Mouse (Mus musculus): Measurements from ENCODE around the gene Ptk6. TPM values are rescaled to one million over a fixed set of nuclear protein-coding genes. Genes with fewer than 3 reads are reported as not detected.
"Not testable (repeated sequence)": the region's sequence is repeated elsewhere in the genome, so short reads cannot be mapped to it uniquely, and the experiment has no call there.

Gene Ptk6
- total RNA-seq, 2 experiments from 2014 or later: not detected

DNA sequence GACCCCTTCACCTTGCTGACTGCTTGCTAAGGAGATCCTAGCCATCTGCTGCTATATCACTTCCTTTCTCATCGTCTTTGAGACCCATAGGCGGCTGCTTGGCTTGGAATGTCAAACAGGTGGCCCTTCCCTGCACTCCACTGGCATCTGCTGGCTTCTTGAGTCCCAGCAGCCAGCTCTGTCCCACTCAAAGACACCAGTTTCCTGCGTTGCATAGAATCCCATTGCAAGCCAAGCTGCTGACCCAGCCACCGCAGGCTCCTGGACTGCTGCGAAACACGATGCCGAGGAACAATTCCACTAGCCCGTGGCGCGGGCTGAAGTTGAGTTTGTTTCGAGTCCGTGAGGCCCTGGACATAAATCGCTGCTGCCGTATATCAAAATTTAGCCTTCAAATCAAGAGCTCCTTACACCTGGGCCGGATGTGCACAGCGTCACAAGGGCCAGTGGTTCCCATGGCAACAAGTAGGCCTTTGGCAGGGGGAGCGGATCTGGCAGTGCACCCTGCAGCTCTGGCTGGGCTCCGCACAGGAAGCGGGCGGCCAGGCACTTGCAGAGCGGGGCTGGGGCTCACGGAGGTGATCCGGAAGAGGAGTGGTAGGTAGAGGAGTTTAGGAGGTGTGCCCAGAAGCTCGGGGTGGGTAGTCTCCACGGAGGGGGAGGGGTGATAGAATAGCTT lies 17.1 kb upstream of the Ptk6 start, which contains the start of gene Fndc11:
Fndc11 (plus strand) TSS at position 476 of the 679 bp plus-strand sequence.
- DNase-seq (ENCODE audit: low spot score): peak; percentile 64

DNA sequence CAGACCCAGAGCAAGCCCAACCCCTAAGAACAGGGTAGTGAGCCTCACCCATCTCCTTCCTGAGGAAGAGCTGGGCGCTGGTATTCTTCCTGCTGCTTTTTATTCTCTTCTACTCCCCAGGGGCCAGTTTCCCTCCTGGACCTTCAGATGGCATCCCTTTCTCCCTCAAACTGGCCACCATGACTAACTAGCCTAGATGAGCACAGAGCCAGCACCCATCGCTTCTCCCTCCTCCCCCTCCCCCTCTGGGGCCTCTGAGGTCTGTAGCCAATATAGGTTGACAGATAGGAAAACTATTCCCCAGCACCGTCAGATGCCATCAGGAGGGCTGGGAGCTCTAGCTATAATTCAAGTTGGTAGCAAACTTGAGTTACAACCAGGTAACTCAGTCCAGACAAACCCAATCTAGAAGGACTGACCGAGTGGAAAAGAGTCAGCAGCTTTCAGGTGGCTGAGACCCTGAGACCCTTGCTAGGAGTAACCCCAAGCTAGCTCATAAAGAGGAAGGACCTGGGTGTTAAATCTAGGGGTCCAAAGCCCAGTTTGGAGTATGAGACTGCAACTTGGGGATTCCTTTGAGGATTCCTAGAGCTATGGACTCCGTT lies 16.4 kb upstream of the Ptk6 start:
- DNase-seq (ENCODE audit: low spot score): no peak

DNA sequence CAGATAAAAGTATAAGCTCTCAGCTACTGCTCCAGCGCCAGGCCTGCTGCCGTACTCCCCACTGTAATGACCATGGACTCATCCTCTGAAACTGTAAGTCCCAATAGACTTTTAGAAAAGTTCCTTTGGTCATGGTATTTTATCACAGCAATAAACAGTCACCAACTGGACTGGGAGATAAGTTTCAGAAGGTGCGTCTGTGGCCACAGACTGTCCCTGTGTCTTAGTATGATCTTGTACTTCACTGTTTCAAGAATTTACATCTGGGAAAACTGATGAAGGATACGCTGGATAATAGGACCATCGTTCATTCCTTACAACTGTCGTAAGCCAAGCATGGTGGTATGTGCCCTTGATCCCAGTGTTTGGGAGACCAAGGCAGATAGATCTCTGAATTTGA lies 13.4 kb upstream of the Ptk6 start:
- DNase-seq (ENCODE audit: low spot score): no peak

DNA sequence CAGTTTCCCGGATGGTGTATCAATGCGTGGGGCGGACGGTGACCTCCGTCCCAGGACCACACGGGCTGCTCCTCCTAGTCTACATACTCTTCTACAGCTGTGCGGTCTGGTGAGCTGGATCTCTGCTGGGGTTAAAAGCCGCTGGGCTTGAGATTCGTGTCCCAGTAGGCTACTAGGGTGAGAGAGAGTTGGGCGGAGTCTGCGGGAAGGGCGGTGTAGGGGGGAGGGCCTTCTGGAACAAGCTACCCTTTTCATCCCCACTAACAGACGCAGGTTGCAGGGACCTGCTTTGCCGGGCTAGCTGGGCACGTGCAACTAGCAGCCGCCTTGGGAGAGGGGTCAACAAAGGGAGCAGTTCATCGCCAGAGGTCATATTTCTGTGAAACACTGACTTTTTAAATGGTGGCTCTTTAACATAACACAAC lies 10.4 kb upstream of the Ptk6 start, which contains the start of gene Srms:
Srms (minus strand) TSS at position 165 of the 425 bp plus-strand sequence.
- no peak for DNase-seq (ENCODE audit: low spot score)

DNA sequence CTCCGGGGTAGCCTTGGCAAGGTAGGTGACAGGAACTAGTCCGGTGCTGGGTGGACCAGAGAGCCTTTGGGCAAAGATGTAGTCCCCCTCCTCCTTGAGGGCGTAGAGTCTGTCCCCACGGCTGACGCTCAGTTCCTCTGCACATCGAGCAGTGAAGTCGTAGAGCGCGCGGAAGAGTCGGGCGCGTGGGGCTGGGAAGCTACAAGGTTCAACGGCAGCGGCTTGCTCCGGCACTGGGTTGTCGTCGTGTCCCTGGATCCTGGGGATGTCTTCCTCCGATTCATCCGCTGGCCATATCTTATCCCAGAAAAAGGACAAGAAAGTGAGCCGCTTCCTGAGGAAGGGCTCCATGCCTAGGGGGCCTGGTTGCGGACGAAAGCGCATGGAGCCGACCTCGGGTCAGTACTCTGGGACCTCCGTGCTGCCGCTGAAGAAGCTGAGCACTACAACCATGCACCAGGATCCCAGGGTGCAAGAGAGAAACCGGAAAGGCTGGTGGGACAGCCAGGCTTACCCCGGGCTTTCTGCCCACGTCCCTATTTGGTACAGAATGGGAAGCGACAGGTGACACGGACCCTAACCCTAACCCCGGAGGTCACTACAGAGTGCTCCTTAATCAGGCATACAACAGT lies 9.9 kb upstream of the Ptk6 start:
- DNase-seq (ENCODE audit: low spot score): no peak

DNA sequence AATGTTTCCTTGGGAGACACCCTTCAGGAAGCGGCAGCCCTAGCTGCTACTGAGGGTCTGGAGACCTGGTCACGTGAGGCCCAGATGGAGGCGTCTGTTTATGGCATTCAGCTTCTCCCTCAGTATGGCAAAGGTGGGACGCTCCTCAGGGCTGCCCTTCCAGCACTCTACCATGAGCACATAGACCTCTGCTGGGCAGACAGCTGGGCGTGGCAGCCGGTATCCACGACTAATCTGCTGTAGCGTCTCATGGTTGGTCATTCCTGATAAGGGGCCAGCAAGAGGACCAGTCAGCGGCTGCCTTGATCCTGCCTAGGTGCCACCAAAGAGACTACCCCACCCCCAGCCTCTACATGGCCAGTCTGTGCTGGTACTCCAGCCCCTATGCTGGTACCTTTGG lies 3.5 kb upstream of the Ptk6 start:
- no peak for DNase-seq (ENCODE audit: low spot score)

DNA sequence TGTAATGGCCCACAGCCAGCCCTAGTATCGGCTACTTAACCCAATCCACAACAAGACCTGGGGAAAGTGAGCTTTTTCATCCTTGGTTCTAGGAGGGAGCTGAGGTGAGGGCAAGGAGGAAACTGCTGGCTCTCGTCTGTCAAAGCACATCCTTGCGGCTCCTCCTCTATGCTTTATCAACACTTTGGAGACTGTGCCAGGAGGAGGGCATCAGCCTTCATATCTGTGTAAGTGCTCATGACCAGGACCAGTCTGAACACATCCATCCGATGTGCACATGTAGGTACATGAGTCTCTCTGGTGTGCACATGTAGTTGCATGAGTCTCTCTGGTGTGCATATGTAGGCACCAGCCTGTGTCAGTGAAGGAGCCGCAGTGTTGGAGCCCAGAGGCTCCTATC lies 3.1 kb upstream of the Ptk6 start:
- no peak for DNase-seq (ENCODE audit: low spot score)

DNA sequence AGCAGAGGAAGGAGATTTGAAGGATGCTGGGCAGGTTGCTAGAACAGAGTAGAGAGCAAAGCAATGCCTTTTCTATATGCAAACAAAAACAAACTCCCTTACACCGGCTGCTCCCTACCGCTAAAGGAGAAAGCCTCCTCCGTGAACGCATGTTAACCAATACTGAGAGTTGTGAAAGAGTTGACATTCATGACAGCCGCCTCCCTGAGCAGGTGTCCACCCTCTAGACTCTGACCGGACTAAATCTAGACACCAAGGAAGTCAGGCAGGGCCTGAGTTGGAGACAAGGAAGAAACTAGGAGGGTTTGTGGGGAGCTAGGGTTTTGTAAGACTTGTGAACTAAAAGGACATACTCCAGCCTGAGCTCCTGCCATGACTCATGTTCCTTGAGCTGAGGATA lies 297 bp upstream of the Ptk6 start:
- no peak for DNase-seq (ENCODE audit: low spot score)

DNA sequence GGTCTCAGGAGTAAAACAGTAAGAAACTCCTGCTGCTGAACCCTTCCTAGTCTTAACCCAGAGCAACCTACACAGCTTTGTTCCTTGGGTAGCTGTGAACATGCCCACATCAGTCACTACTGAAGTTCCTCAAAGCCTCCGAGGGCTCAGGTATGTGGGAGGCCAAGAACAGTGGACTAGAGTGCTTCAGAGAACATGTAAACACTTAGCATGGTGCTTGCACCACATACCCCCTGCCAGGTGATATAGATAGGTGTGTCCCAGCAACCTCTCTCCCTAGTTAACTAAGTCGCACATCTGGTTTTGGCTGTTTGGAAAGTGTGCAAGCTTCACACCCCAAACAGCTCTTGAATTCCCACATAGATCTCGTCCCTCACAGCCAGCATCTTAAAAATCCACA lies 983 bp downstream of the Ptk6 start:
- no peak for DNase-seq (ENCODE audit: low spot score)

DNA sequence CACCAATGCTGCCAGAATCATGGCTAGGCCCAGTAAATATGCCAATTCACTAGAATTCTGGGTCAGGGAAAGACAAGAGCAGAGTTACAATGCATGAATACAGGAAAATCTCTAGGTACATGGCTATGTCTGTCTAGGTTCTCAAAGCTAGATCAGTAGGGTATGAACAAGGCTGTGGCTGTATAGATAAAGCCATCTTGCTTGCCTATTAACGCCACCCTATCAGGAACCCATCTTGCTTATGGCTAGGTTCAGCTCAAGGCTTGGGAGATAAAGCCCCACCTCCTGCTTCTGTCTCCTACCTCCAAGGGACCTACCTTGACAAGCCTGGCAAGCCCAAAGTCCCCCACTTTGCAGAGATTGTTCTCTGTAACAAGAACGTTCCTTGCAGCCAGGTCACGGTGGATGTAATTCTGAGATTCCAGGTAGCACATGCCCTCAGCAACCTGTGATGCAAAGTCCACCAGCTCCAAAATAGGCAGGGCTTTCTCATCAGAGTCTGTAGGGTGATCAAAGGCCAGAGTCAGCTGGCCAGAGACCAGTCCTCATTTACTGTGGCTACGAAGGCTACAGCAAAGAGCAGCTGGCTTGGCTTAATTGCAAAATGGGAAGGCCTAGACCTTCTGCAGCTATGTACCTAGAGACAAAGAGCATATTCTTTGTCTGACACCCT lies 5.8 kb downstream of the Ptk6 start:
- DNase-seq (ENCODE audit: low spot score): no peak

DNA sequence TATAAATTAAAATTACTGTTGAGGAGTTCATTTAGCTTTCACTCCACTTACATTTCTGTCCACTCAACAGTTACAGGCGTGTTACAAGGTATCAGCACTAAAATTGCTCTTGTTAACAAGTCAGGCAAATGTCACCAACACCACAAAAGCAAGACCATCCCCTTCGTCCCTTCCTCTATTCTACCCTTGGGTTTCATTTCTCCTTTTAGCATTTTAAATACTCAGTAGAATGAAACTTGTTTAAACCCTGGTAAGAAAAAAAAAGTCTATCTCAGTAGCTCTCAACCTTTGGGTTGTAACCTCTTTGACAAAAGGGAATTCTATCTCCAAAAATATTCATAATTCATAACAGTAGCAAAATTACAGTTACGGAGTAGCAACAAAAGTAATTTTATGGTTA lies 9.5 kb downstream of the Ptk6 start:
- DNase-seq (ENCODE audit: low spot score): no peak

DNA sequence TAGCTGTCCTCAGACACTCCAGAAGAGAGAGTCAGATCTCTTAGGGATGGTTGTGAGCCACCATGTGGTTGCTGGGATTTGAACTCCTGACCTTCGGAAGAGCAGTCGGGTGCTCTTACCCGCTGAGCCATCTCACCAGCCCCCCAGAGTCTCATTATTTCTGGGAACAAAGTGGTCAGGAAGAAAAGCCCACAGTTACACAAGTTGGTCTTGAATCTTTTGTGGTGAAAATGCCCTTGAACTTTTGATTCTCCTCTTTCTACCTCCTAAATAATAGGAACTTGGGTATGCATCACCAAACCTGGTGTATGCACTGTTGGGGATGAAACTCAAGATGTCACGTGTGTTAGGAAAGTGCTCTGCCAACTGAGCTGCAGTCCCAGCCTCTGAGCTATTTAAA lies 10.7 kb downstream of the Ptk6 start:
- DNase-seq (ENCODE audit: low spot score): no peak

DNA sequence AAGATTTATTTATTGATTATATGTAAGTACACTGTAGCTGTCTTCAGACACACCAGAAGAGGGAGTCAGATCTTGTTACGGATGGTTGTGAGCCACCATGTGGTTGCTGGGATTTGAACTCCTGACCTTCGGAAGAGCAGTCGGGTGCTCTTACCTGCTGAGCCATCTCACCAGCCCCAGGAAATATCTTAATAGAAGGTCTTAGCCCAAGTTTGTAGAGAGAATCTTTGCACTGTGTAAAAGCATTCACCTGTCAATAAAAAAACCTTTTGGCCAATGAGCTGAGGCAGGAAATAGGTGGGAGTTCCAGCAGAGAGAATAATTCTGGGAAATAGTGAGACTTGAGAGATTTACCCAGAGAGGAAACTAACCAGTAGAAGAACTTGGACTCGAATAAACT lies 11.2 kb downstream of the Ptk6 start:
- DNase-seq (ENCODE audit: low spot score): not testable (repeated sequence)

DNA sequence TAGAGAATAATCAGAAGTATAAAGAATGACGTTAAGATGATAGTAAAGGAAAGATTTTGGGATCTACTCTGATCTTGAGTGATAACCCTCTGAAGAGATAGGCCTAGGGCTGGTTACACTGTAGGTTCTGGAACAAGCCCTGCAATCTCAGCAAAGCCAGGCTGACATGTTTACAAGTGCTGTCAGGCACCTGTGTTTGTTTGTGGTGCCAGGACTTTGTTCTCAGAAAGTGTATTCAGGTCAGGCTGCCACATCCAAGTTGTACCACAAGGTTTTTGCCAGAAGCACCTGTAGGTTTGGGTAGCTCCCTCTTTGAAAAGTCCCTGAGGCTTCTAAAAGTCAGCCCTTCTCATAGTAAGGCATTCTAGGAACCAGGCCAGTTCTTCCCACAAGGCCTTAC lies 13.3 kb downstream of the Ptk6 start:
- no peak for DNase-seq (ENCODE audit: low spot score)

DNA sequence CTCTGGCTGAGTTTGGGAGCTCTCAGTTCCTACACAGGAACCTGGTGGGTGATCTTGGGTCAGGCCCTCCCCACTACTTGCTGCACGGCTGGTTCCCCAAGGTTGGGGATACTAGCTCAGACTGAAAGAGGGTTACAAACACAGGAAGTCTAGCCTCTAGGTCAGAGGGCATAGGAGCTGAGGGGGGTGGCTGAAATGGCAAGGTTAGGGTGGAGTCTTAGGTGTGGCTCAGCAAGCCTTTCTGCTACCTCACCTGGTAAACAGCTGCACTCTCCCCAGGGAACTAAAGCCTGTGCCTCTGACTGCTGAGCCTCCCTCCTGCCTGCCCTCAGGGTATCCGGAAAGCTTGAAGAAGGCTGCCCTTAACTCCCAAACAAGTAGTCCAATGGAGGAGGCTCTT lies 13.9 kb downstream of the Ptk6 start:
- no peak for DNase-seq (ENCODE audit: low spot score)

DNA sequence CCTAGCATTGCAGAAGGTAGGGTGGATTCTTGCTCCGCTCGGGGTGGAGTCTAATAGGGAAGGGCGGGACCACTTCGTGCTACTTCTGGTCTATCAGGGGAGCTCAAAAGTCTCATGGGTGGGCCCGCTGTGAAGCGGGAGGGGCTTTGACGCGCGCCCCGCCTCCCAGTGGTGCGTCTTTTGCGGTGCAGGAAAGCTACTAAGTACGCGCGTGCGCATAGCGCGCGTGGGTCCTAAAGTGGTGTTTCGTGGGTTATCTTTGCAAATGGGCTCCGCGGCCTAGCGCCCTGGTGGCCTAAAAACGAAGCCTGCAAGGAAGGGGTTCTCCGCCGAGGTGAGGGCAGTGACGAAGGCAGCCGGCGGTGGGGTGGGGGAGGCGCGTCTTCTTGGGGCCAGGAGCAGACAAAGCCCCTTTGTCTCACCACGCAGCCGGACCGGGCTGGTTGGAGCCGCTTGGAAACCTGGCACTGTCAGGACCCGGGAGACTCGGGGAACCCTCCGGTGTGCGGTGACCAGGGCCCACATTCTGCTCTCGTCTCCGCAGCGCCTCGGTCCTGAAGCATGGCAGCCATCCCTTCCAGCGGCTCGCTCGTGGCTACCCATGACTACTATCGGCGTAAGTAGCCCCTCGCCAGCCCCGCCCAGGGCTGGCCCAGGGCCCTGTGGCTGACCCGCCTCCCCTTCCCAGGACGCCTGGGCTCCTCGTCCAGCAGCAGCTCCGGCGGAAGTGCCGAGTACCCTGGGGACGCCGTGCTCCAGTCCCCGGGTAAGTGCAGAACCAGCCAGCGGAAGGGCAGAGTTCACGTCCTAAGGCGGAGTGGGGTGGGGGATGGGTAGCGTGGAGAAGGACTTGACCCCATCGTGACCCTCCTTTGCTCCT lies 15.2 kb downstream of the Ptk6 start, which contains the start of gene Ppdpf:
Ppdpf (plus strand) TSS at position 127 of the 880 bp plus-strand sequence.
- peak; percentile 93 for DNase-seq (ENCODE audit: low spot score)

DNA sequence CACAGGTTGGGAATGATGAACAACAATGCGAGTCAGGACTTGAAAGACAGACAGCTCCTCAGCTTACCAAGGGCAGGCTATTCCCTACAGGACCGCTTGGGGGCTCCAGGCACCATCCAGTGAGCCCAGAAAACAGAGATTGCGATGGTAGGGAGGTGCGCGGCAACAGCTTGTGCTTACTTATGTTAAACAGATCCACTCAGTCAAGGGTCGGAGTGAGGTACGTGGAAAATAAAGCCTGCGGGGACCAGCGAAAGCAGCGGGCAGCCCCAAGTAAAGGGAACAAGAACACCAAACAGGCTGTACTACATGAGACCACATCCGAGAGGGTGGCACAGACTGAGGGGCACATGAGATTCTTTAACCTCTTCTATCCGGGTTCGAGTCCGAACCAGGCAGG lies 16.0 kb downstream of the Ptk6 start:
- DNase-seq (ENCODE audit: low spot score): peak; percentile 85

DNA sequence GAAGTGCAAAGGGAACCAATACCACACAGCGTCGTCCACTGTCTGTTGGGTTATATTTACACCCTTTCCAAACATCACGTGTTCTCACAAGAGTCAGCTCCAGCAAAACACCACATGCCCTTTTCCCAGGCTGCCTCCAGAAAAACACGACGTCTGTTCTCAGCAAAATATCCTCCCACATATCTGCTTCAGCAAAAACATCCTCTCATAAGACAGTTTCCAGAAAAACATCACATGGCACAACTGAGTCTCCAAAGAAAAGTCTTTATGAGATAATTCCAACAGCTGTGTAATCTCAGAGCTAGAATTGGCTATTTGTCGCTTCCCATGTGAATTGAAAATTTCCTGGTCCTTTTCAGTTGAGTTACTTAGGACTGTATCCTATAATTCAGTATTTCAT lies 21.7 kb downstream of the Ptk6 start:
- no peak for DNase-seq (ENCODE audit: low spot score)

DNA sequence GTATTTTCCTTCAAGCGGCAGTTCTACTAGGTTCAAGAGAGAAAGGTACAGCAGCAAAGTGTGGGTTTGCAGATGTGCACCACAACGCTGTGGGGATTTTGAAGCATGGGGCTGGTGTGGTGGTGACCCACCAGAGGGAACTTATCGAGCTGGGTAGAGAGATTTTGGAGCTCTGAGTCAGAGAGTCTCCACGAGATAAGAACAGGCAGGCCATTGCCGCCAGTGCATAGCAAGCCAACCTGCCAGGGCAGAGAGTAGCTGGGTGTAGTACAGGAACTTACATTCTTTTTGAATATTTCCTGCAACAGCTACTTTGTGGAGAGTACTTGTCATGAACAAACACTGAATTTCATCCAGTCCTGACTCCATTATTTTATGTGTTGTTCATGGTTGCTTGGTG lies 24.1 kb downstream of the Ptk6 start:
- no peak for DNase-seq (ENCODE audit: low spot score)

DNA sequence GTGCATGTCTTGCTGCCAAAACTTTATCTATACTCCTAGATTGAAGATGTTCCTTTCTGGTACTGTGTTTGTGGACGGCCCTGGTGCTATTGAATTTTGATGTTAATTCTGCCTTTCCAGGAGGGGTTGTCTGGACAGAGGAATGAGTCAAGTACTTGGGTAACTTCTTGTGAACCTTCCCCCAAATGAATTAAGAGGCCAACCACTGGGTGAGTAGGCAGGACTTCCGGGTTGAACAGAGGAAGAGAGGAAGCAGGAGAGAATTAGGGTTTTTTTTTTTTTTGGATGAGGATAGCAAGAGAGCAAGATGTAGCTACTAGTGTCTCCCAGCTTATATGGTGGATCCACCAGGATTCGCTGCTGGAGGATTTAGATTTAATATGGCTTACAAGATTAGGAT lies 24.6 kb downstream of the Ptk6 start:
- DNase-seq (ENCODE audit: low spot score): no peak

DNA sequence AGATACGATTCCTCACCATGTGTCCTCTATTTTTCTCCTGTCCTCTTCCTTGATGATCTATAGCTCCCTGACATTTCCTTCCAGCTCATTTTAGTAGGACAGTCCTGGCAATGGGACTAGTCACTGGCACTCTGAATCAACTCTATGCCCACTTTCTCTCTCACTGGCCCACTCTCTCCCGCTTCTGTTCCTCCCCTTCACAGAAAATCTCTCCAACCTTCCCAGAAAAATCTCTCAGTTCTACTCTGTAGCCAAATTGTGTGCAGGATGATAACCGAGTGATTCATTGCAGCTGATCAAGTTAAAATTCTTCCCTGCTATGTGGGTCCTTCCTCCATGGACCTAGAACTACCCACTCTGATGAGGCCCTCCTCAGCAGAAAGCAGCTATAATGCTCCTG lies 27.9 kb downstream of the Ptk6 start:
- no peak for DNase-seq (ENCODE audit: low spot score)
